Mouse (Mus musculus): ENCODE data around the gene Slc36a2. TPM values are rescaled to one million over a fixed set of nuclear protein-coding genes. Genes with fewer than 3 reads are reported as not detected.

Slc36a2 gene
- polyA plus RNA-seq, 1 experiment from 2014 or later = 25.4 TPM

DNA sequence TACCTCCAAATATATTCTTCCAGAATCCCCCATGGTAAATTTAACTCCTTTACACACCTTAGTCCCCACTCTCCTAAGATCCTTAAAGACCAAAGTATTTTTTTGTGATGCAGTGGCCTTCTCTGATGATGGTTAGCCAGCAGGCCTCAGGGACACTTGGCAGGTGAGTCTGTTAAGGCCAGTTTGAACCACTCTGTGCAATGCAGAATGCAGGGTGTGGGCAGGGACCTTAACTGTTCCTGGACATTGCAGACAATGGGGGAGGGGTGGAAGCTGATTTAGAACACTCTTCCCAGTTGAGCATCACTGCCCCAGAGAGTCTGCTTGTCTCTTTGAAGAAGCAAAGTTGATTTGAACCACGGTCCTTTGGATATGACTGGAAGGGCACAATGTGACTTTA is 38.0 kb downstream of the Slc36a2 start:
- 69% methylated on average over 1 of the region's 1 CpGs for whole genome bisulfite sequencing
- Histone ChIP-seq H3K9me3 (ENCODE audit: low read length) (no peaks in the 10 kb centered on the region), H3K27ac (ENCODE audit: low read length) (no peak overlapping the region), H3K9ac (replicated peaks; ENCODE audit: low read depth) (no peak overlapping the region), H3K36me3 (ENCODE audit: insufficient read depth, low read length) (no peaks in the 10 kb centered on the region), H3K4me1 (ENCODE audit: insufficient read depth, low read depth, low read length) (no peaks in the 10 kb centered on the region), H3K4me3 (ENCODE audit: low read depth, low read length) (no peak overlapping the region), H3K27me3 (replicated peaks; ENCODE audit: insufficient read depth, low read length) (no peaks in the 10 kb centered on the region), H3K4me2 (replicated peaks; ENCODE audit: low read depth, low read length) (no peak overlapping the region)
- ATAC-seq = no peak
- no peak for DNase-seq (ENCODE audit: low spot score)
- TF ChIP-seq CTCF (IDR thresholded peaks at IDR 0.05) (no peak), EP300 (IDR thresholded peaks at IDR 0.05) (no peak)

DNA sequence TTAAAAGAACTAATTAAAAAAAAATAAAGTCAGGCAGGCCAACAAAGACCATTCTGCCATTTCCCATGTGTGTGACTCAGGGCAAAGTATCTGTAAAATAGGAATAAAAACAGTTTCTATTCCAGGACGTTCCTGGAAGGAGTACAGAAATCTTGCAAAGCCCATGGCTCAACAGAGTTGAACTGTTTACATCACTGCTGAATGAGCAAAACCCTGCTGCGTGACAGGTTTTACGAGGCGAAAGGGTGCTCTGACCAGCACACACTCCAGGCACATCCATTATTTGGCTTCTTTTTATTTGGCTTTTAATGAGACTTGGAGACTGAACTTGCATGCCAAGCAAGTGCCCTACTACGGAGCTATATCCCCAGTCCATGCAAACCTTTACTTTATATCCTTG is 40.9 kb downstream of the Slc36a2 start:
- Histone ChIP-seq H3K27me3 (replicated peaks; ENCODE audit: insufficient read depth, low read length) (no peaks in the 10 kb centered on the region), H3K9me3 (ENCODE audit: low read length) (no peaks in the 10 kb centered on the region), H3K4me2 (replicated peaks; ENCODE audit: low read depth, low read length) (no peak overlapping the region), H3K27ac (ENCODE audit: low read length) (no peak overlapping the region), H3K9ac (replicated peaks; ENCODE audit: low read depth) (no peak overlapping the region), H3K4me1 (ENCODE audit: insufficient read depth, low read depth, low read length) (no peaks in the 10 kb centered on the region), H3K4me3 (ENCODE audit: low read depth, low read length) (no peak overlapping the region), H3K36me3 (ENCODE audit: insufficient read depth, low read length) (no peaks in the 10 kb centered on the region)
- 65% methylated on average over 5 of the region's 5 CpGs for WGBS
- ATAC-seq (no peak), DNase-seq (ENCODE audit: low spot score) (no peak)
- TF ChIP-seq EP300 (IDR thresholded peaks at IDR 0.05) (no peak), CTCF (IDR thresholded peaks at IDR 0.05) (no peak)

- H3K9ac ChIP-seq (replicated peaks; ENCODE audit: low read depth) = no peak overlapping the region
- no peak overlapping the region for H3K4me2 ChIP-seq (replicated peaks; ENCODE audit: low read depth, low read length)
- no peak for DNase-seq (ENCODE audit: low spot score)
- WGBS = 76% methylated on average over 4 of the region's 4 CpGs
- H3K36me3 ChIP-seq (ENCODE audit: insufficient read depth, low read length) = no peaks in the 10 kb centered on the region
- TF ChIP-seq EP300 (IDR thresholded peaks at IDR 0.05) = no peak
- no peak for TF ChIP-seq CTCF (IDR thresholded peaks at IDR 0.05)
- H3K4me3 ChIP-seq (ENCODE audit: low read depth, low read length) = no peak overlapping the region
- ATAC-seq = no peak
- H3K9me3 ChIP-seq (ENCODE audit: low read length) = no peaks in the 10 kb centered on the region
- H3K27ac ChIP-seq (ENCODE audit: low read length) = no peak overlapping the region
- H3K4me1 ChIP-seq (ENCODE audit: insufficient read depth, low read depth, low read length) = no peaks in the 10 kb centered on the region
- no peaks in the 10 kb centered on the region for H3K27me3 ChIP-seq (replicated peaks; ENCODE audit: insufficient read depth, low read length)
Measured at GRCm38 (mm10) chr11:55141502-55141901, 43.4 kb downstream of the Slc36a2 start.

GRCm38 (mm10) chr11:55137646-55138045 is 47.2 kb downstream of the Slc36a2 start:
- TF ChIP-seq CTCF (IDR thresholded peaks at IDR 0.05) (no peak), EP300 (IDR thresholded peaks at IDR 0.05) (no peak)
- no peak for ATAC-seq
- Histone ChIP-seq H3K27me3 (replicated peaks; ENCODE audit: insufficient read depth, low read length) (no peaks in the 10 kb centered on the region), H3K4me2 (replicated peaks; ENCODE audit: low read depth, low read length) (no peak overlapping the region), H3K9me3 (ENCODE audit: low read length) (no peaks in the 10 kb centered on the region), H3K9ac (replicated peaks; ENCODE audit: low read depth) (no peak overlapping the region), H3K27ac (ENCODE audit: low read length) (no peak overlapping the region), H3K36me3 (ENCODE audit: insufficient read depth, low read length) (no peaks in the 10 kb centered on the region), H3K4me3 (ENCODE audit: low read depth, low read length) (no peak overlapping the region), H3K4me1 (ENCODE audit: insufficient read depth, low read depth, low read length) (no peaks in the 10 kb centered on the region)
- no peak for DNase-seq (ENCODE audit: low spot score)

DNA sequence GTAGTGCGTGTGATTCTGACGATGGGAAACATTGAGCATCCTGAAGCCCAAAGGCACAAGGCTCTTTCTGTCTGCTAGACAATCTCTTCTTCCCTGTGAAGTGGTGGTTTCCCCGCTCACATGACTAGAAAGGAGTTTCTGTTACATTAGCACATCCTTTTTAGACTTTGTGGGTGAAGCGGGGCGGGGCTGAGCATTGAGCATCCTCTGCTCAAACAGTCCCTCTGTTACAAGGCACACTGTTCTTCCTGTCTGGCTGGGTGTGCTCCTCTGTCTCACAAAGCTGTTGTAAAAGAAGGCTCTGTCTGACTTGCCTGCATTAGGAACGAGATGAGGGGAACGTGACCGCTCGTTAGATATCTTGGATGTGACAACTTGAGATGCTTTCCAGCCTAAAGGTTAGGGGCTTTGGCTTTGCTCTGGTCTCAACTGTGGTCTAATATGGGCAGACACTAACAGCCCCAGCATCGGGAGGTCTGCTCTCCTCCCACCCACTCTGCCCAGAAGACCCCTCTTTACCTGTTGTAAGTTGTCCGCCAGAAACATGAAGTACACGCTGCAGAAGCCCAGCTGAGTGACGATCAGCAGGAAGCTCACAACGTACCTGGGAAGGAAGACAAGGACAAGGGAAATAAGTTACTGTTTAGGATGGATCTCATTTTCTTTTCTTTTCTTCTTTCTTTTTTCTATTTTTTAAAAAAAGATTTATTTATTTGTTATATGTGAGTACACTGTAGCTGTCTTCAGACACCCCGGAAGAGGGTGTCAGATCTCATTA is 47.9 kb downstream of the Slc36a2 start:
- no peaks in the 10 kb centered on the region for H3K4me1 ChIP-seq (ENCODE audit: insufficient read depth, low read depth, low read length)
- no peaks in the 10 kb centered on the region for H3K36me3 ChIP-seq (ENCODE audit: insufficient read depth, low read length)
- DNase-seq (ENCODE audit: low spot score) (no peak), ATAC-seq (no peak)
- H3K27ac ChIP-seq (ENCODE audit: low read length) = no peak overlapping the region
- H3K9ac ChIP-seq (replicated peaks; ENCODE audit: low read depth) = no peak overlapping the region
- no peak for TF ChIP-seq CTCF (IDR thresholded peaks at IDR 0.05)
- TF ChIP-seq EP300 (IDR thresholded peaks at IDR 0.05) = no peak
- no peaks in the 10 kb centered on the region for H3K27me3 ChIP-seq (replicated peaks; ENCODE audit: insufficient read depth, low read length)
- WGBS = 69% methylated on average over 15 of the region's 15 CpGs
- no peak overlapping the region for H3K4me3 ChIP-seq (ENCODE audit: low read depth, low read length)
- H3K9me3 ChIP-seq (ENCODE audit: low read length) = no peaks in the 10 kb centered on the region
- no peak overlapping the region for H3K4me2 ChIP-seq (replicated peaks; ENCODE audit: low read depth, low read length)

DNA sequence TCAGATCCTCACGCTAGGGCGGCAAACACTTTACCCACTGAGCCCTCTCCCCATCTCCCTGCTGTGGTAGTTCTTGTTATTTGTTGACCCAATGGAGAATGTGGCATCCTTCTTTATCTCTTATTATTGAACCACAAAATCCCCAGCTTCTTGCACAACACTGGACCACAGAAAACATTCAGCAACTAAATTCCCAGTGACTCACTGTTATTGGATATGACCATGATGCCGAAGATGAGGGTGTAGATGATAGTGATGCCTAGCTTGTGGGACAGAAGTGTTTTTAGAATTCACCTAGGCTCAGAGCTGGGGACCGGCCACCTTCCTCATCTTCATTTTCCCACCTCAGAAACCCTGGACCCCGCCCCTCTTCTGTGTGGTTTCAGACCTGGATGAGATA is 50.0 kb downstream of the Slc36a2 start:
- Histone ChIP-seq H3K9me3 (ENCODE audit: low read length) (no peaks in the 10 kb centered on the region), H3K27me3 (replicated peaks; ENCODE audit: insufficient read depth, low read length) (no peaks in the 10 kb centered on the region), H3K27ac (ENCODE audit: low read length) (no peak overlapping the region), H3K4me3 (ENCODE audit: low read depth, low read length) (no peak overlapping the region), H3K36me3 (ENCODE audit: insufficient read depth, low read length) (no peaks in the 10 kb centered on the region), H3K9ac (replicated peaks; ENCODE audit: low read depth) (no peak overlapping the region), H3K4me1 (ENCODE audit: insufficient read depth, low read depth, low read length) (no peaks in the 10 kb centered on the region), H3K4me2 (replicated peaks; ENCODE audit: low read depth, low read length) (no peak overlapping the region)
- WGBS = 87% methylated on average over 5 of the region's 5 CpGs
- ATAC-seq (no peak), DNase-seq (ENCODE audit: low spot score) (no peak)
- no peak for TF ChIP-seq EP300 (IDR thresholded peaks at IDR 0.05)

- no peak overlapping the region for H3K4me3 ChIP-seq (ENCODE audit: low read depth, low read length)
- no peak overlapping the region for H3K4me2 ChIP-seq (replicated peaks; ENCODE audit: low read depth, low read length)
- TF ChIP-seq EP300 (IDR thresholded peaks at IDR 0.05) (no peak), CTCF (IDR thresholded peaks at IDR 0.05) (no peak)
- no peak for DNase-seq (ENCODE audit: low spot score)
- no peak overlapping the region for H3K9ac ChIP-seq (replicated peaks; ENCODE audit: low read depth)
- ATAC-seq = no peak
- WGBS = 84% methylated on average over 1 of the region's 1 CpGs
- no peaks in the 10 kb centered on the region for H3K9me3 ChIP-seq (ENCODE audit: low read length)
- H3K27ac ChIP-seq (ENCODE audit: low read length) = no peak overlapping the region
- H3K36me3 ChIP-seq (ENCODE audit: insufficient read depth, low read length) = no peaks in the 10 kb centered on the region
- no peaks in the 10 kb centered on the region for H3K27me3 ChIP-seq (replicated peaks; ENCODE audit: insufficient read depth, low read length)
- H3K4me1 ChIP-seq (ENCODE audit: insufficient read depth, low read depth, low read length) = no peaks in the 10 kb centered on the region
Measured at GRCm38 (mm10) chr11:55134407-55134806, 50.5 kb downstream of the Slc36a2 start.

All from lung, postnatal 0 days (tissue).